Mouse (Mus musculus) kidney, embryonic 16.5 days (tissue): ENCODE results near the gene Reep6. TPM values are rescaled to one million over a fixed set of nuclear protein-coding genes. Genes with fewer than 3 reads are reported as not detected.
A peak's percentile ranks its signal among the peaks of the same experiment; 100 is the strongest.

Experiments used
- ATAC-seq: fragments of 200-750 bp; cut with Nextera tagmentation; 2 replicates; pipeline ENCODE4 v1.8.0; 2017; ENCODE audit warnings: moderate TSS enrichment; ENCODE audit not compliant: low FRiP score, low TSS enrichment
- H3K27ac ChIP-seq: fragments of 300-500 bp; sonication (generic); 2 replicates; pipeline ENCODE4 v1.5.1; 2014; ENCODE audit warnings: low read length
- H3K27me3 ChIP-seq: fragments of 300-500 bp; sonication (generic); 2 replicates; pipeline ENCODE4 v1.6.1; 2014; ENCODE audit warnings: low read length, control low read depth, mixed read lengths; ENCODE audit not compliant: insufficient read depth
- H3K36me3 ChIP-seq: fragments of 300-500 bp; sonication (generic); 2 replicates; pipeline ENCODE4 v1.6.1; 2014; ENCODE audit warnings: low read length, control low read depth, mixed read lengths; ENCODE audit not compliant: insufficient read depth
- H3K4me1 ChIP-seq: fragments of 300-500 bp; sonication (generic); 2 replicates; pipeline ENCODE4 v1.6.1; 2014; ENCODE audit warnings: low read length, control low read depth, mixed read lengths; ENCODE audit not compliant: insufficient read depth
- H3K4me2 ChIP-seq: fragments of 300-500 bp; sonication (generic); replicated peaks from 2 replicates; pipeline ENCODE4 v1.6.1; 2014; ENCODE audit warnings: low read depth, low read length
- H3K4me3 ChIP-seq: fragments of 300-500 bp; sonication (generic); 2 replicates; pipeline ENCODE4 v1.5.1; 2014; ENCODE audit warnings: mild to moderate bottlenecking, low read length
- H3K9ac ChIP-seq: fragments of 300-500 bp; sonication (generic); replicated peaks from 2 replicates; pipeline ENCODE4 v1.6.1; 2014; ENCODE audit warnings: low read length
- H3K9me3 ChIP-seq: fragments of 300-500 bp; sonication (generic); 2 replicates; pipeline ENCODE4 v1.6.1; 2016; ENCODE audit warnings: low read length, control low read depth
- WGBS: fragments of 180-500 bp; shearing (Covaris S2); extraction: QIAGEN DNeasy Blood & Tissue Kit; methylation state at CpG from one replicate; pipeline ENCODE4 v1.1.7; 2014; 5-methylcytosine and 5-hydroxymethylcytosine counted together
- polyA plus RNA-seq: library from polyadenylated mRNA; unstranded; fragments of >200 nt; fragmentation: Nextera tagmentation; extraction: Ambion mirVana; gene quantifications from 2 replicates; pipeline ENCODE4 v1.2.1, GENCODE M21; 2015

The Reep6 gene
- polyA plus RNA-seq, 1 experiment from 2014 or later: 11.0 TPM

DNA sequence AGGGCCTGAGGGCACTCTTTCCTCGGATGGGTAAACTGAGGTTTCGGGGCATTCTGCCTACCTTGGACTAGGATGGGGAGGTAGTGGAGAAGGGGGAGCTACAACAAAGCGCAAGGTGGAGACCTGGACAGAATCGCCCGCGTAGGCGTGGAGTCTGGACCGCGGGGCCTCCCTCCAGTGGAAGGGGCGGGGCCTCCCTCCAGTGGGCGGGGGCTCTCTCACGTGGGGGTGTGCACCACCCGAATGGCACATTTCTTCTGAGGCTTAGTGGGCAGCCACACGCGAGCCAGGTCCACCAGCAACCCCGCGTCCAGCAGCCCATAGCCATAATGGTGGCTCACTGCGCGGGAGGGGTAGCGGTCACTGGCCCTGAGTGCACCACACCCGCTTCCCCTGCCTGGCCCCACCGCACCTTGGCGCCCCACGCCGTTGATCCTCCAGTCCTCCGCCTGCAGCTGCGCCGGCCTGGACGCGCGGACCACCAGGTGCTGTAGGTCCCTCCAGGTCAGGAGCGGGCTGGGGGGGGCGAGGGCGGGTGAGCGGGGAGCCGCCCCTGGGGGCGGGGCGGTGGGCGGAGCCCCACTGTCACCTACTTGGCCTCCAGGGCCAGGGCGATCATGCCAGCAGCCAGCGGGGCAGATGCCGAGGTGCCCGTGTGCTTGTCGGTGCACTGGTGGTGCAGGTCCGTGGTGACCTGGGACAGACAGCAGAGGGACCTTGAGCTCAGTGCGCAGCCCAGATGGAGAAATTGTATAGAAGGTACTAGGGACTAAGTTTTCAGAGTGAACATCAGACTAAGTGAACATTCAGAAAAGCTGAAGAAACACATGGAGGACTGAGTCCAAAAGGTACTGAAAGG is 6.3 kb upstream of the Reep6 start:
- Histone ChIP-seq H3K4me2 (peak overlapping the region; percentile 98), H3K36me3 (0 out of 2 replicates have a peak, but pooled peaks cover 4% of the 10 kb centered on the region), H3K27ac (0 out of 2 replicates have a peak overlapping the region, but pooled peaks have one; percentile 18), H3K27me3 (no peaks in the 10 kb centered on the region), H3K4me3 (peak overlapping the region; percentile 67), H3K4me1 (peaks cover 25% of the 10 kb centered on the region), H3K9ac (peak overlapping the region; percentile 73), H3K9me3 (no peaks in the 10 kb centered on the region)
- WGBS: under 1% methylated on average over 40 of the region's 46 CpGs
- ATAC-seq: peak; percentile 43

DNA sequence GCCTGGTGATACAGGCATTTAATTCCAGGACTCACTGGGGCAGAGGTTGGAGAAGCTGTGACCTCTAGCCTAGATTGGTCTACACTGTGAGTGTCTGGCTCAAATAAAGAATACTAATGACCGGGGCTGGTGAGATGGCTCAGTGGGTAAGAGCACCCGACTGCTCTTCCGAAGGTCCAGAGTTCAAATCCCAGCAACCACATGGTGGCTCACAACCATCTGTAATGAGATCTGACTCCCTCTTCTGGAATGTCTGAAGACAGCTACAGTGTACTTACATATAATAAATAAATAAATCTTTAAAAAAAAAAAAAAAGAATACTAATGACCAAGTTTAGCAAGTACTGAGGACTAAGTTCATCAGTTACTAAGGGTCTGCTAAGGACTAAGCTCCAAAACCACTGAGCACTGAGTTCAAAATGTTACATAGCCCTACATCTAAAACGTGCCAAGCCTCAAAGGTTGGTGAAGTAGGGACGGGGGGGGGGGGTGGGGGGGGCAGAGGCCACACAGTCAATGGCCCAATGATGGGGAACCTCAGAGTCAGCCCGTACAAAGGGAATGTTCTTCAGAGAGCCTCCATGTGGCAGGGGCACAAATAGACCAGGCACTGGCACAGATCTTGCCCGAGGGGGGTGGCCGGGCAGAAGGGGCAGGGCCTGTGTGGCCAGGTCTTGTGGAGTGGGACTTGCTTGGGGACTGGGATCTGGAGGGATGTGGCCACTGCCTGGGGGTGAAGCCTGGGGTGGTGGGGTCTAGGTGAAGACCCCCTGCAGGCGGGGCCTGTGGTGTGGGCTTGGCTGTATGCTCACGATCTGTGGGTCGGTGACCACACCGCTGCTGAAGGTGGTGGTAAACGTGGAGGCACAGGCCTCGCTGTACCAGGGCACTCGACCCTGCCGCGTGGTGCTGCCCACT is 5.4 kb upstream of the Reep6 start:
- peaks cover 27% of the 10 kb centered on the region for H3K4me1 ChIP-seq
- no peak overlapping the region; the same call in 1 of the 2 replicates for H3K9ac ChIP-seq
- H3K36me3 ChIP-seq: no peaks in the 10 kb centered on the region
- no peak for ATAC-seq
- peak overlapping the region; percentile 67; the same call in 1 of the 2 replicates for H3K4me3 ChIP-seq
- H3K27ac ChIP-seq: no peak overlapping the region
- 81% methylated on average over 17 of the region's 17 CpGs for WGBS
- H3K9me3 ChIP-seq: no peaks in the 10 kb centered on the region
- peak overlapping the region; percentile 98 for H3K4me2 ChIP-seq
- H3K27me3 ChIP-seq: no peaks in the 10 kb centered on the region

DNA sequence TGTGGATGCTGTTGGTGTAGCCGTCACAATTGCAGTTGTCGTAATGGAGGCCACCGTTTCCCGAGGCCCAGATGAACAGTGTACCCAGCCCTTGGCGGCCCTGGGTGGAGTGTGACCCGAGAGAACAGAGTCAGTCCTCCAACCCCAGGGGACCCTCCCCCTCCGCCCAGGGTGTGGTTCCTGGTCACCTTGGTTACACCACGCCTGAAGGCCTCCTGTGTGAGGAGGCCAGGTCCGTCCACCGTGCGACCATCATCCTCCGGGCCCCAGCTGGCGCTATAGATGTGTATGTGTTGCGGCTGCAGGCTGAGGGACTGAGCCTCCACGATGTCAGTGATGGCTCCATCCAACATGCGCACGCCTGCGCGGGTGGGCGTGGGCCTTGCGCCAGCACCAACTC is 4.7 kb upstream of the Reep6 start:
- Histone ChIP-seq H3K9me3 (no peaks in the 10 kb centered on the region), H3K4me3 (no peak overlapping the region), H3K27ac (no peak overlapping the region), H3K27me3 (no peaks in the 10 kb centered on the region), H3K36me3 (no peaks in the 10 kb centered on the region), H3K4me2 (no peak overlapping the region), H3K4me1 (peaks cover 22% of the 10 kb centered on the region), H3K9ac (no peak overlapping the region)
- WGBS: 78% methylated on average over 21 of the region's 21 CpGs
- ATAC-seq: no peak

DNA sequence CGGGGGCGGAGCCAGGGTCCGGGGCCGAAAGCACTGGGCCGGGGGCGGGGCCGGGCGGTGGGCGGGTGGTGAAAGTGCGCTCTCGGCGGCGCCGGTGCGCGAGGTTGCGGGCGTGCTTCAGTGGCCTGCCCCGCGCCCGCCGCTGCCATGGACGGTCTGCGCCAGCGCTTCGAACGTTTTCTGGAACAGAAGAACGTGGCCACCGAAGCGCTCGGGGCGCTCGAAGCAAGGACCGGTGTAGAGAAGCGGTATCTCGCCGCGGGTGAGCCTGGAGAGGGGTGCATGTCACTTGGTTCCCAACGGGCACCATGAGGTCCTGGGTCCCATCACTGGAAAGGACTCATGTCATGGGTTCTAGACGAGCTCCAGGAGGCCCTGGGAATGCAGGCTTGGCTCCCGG is 331 bp downstream of the Reep6 start:
- Histone ChIP-seq H3K36me3 (no peaks in the 10 kb centered on the region), H3K9ac (peak overlapping the region; percentile 69), H3K9me3 (no peaks in the 10 kb centered on the region), H3K27ac (0 out of 2 replicates have a peak overlapping the region, but pooled peaks have one; percentile 17), H3K4me1 (peaks cover 17% of the 10 kb centered on the region), H3K4me2 (peak overlapping the region; percentile 97), H3K4me3 (peak overlapping the region; percentile 59), H3K27me3 (no peaks in the 10 kb centered on the region; the same call in 1 of the 2 replicates)
- 2% methylated on average over 41 of the region's 41 CpGs for WGBS
- ATAC-seq: no peak

DNA sequence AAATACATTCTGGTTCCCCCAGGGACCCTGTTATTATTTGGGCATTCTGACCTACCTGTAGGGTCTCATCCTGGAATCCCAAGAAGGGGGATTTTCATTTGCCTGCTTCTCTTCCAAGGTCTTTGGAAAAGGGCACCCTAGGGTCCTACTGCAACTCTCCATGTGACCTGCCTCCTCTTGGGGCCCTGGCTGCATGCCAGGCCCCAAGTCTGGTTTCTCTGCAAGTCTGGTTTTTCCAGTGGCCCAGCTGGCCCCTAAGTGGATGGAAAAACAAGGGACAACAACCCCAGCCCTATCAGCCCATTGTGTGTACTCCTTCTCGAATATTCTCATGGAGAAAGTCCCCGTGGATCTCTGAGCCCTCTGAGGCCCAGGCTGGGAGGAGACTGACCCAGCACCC is 1.1 kb downstream of the Reep6 start:
- H3K4me3 ChIP-seq: no peak overlapping the region
- H3K27ac ChIP-seq: no peak overlapping the region
- peak overlapping the region; percentile 97 for H3K4me2 ChIP-seq

DNA sequence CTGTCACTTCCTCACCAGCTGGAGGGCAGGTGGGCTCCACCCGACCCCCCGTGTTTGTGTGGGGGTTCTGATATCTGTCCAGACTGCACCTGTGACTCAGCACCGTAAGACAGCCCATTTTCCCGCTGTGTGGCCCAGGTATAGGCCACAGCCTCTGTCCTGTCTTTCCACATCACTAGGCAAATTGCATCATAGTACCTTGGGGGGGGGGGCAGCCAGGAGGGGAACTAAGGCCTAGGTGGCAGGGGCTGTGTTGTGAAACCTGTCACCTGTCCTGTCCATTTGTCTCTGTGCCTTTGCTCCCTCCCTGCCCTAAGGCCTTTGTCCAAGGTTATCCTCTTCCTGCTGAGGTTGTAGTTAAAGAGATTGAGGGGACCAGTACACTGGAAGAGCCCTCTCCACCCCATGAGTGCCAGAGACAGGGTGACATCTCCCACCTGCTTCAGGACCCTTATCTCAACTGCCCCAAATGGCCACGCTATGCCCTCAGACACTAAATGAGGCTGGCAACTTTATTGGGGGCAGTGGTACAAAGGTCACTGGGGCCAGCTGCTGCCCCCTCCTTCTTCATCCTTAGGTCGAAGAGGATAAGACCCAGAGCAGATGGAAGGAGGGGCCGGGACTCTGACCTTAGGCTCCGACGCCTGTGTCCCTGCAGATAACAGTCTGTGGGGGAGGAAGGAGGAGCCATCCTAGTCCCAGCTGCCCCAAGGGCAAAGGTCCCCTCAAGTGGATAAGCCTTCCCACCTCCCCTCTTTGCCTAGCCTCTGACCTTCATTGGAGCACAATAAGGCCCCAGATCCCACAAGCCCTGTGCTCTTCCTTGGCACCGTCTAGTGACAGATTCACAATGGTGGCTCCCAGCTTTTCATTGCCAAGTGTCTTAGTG is 2.1 kb downstream of the Reep6 start:
- Histone ChIP-seq H3K9ac (no peak overlapping the region), H3K9me3 (no peaks in the 10 kb centered on the region), H3K27me3 (no peaks in the 10 kb centered on the region; the same call in 1 of the 2 replicates), H3K36me3 (no peaks in the 10 kb centered on the region), H3K4me2 (no peak overlapping the region), H3K4me1 (peaks cover 17% of the 10 kb centered on the region), H3K27ac (no peak overlapping the region), H3K4me3 (no peak overlapping the region)
- no peak for ATAC-seq
- WGBS: 52% methylated on average over 10 of the region's 10 CpGs

More for the DNA sequence above, 1.1 kb downstream of the Reep6 start:
- Histone ChIP-seq H3K27me3 (no peaks in the 10 kb centered on the region; the same call in 1 of the 2 replicates), H3K36me3 (no peaks in the 10 kb centered on the region), H3K9ac (no peak overlapping the region), H3K9me3 (no peaks in the 10 kb centered on the region), H3K4me1 (peaks cover 17% of the 10 kb centered on the region)
- 79% methylated on average over 2 of the region's 2 CpGs for WGBS
- no peak for ATAC-seq

DNA sequence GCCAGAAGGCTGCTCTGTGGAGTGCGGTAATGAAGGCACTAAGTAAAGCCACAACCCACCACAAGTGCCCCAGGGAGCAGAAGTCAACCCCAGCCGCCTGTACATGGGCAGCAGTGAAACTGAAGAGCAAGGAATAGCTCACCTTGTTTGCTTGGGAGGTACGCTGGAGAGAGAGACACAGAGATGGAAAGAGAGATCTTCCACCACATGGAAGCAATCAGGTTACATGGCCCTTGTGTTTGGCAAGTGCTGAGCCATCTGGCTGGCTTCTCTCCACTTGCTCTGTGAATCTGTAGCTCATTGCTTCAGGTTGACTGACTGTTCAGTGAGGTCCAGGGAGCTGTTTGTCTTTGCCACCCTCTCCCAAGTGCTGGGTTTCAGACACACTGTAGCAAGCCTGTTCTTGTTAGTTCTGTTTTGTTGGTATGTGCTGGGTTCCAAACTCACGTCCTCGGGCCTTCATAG is 2.8 kb downstream of the Reep6 start:
- no peak for ATAC-seq
- peaks cover 17% of the 10 kb centered on the region for H3K4me1 ChIP-seq
- 84% methylated on average over 5 of the region's 5 CpGs for WGBS
- no peak overlapping the region for H3K9ac ChIP-seq
- no peak overlapping the region for H3K4me2 ChIP-seq
- no peak overlapping the region for H3K27ac ChIP-seq
- H3K27me3 ChIP-seq: no peaks in the 10 kb centered on the region; the same call in 1 of the 2 replicates
- H3K9me3 ChIP-seq: no peaks in the 10 kb centered on the region
- H3K36me3 ChIP-seq: no peaks in the 10 kb centered on the region
- H3K4me3 ChIP-seq: no peak overlapping the region

DNA sequence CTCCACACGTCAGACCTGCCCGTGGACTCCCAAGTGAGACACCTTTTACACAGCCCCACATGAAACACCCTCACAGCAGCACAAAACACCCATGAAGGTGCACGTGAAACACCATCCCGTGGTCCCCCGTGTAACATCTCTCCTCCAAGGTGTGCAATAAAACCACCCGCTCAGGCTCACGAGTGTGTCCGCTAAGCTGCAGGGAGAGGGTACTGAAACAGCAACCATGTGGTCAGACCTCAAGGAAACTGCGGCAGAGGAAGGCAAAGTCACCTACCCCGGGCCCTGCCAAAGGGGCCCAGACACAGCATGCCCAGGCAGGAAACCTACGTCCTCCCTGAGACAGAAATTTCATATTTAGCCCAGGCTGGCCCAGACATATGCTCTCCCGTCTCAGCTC is 6.5 kb downstream of the Reep6 start:
- no peak overlapping the region for H3K4me2 ChIP-seq
- peaks cover 12% of the 10 kb centered on the region for H3K27me3 ChIP-seq
- peaks cover 2% of the 10 kb centered on the region; the same call in 1 of the 2 replicates for H3K4me1 ChIP-seq
- H3K4me3 ChIP-seq: no peak overlapping the region
- no peaks in the 10 kb centered on the region for H3K36me3 ChIP-seq
- WGBS: 86% methylated on average over 12 of the region's 12 CpGs
- no peak overlapping the region for H3K27ac ChIP-seq
- no peak for ATAC-seq
- no peak overlapping the region for H3K9ac ChIP-seq
- no peaks in the 10 kb centered on the region for H3K9me3 ChIP-seq
